Comparison of ENCODE assay signal across 23 mouse cellular contexts in the genomic region with DNA sequence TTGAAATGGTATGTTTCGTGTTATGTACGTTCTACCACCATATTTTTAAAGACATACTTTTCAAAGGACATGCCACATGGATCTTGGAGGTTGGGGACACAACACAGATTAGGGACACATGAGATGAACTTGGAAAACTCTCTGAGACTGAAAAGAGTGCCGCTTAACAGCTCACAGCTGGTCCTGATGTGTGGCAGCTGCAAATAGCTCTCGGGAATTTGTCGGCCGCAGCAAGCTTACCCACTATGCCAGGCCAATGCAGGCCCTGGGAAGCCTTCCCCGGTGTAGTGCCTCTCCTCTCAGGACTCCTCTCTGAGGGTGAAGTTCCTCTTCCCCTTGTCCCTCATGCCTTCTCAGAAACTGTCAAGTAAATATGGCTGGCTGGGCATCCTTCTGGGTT. TPM values are rescaled to one million over a fixed set of nuclear protein-coding genes. Genes with fewer than 3 reads are reported as not detected.
DNase-seq lines count a peak whose midpoint lies in the region; ATAC-seq and TF ChIP-seq lines count a peak whose summit lies in the region.
"Had no signal": no experiment of that assay in that cellular context is flagged by ENCODE, and none has a peak within 500 bp of the region (broad histone marks: within the 10 kb centered on the region; RNA-seq: fewer than 3 reads in every experiment).

No protein-coding gene starts in this region.

- H3K27ac ChIP-seq in heart, embryonic 15.5 days = 0 out of 2 replicates have a peak overlapping the region, but pooled peaks have one; percentile 3
- H3K27ac ChIP-seq in heart, embryonic 11.5 days (ENCODE audit: low read depth, low read length) = no peak overlapping the region
- H3K27ac ChIP-seq in lung, embryonic 14.5 days (ENCODE audit: low read depth) = peak overlapping the region; percentile 60
- H3K27ac ChIP-seq: embryonic facial prominence, embryonic 12.5 days; heart, adult 2 months; hindbrain, embryonic 10.5 days; hindbrain, postnatal 0 days; layer of hippocampus, adult 2 months; liver, embryonic 13.5 days; neural tube, embryonic 15.5 days had no signal

- ATAC-seq in heart, embryonic 15.5 days (replicated peaks; ENCODE audit: insufficient number of reproducible peaks, insufficient read depth, low FRiP score, low read depth) = no peak
- ATAC-seq in heart, embryonic 11.5 days (replicated peaks; ENCODE audit: insufficient number of reproducible peaks, low FRiP score, low TSS enrichment) = no peak
- ATAC-seq in lung, embryonic 14.5 days (ENCODE audit: insufficient read depth) = peak; percentile 44; the same call in 1 of the 2 replicates
- ATAC-seq: forebrain, embryonic 14.5 days; hindbrain, postnatal 0 days; intestine, embryonic 16.5 days had no signal

- WGBS in heart, embryonic 15.5 days = 55% methylated on average over 7 of the region's 7 CpGs
- WGBS in heart, embryonic 11.5 days (ENCODE audit: insufficient replicate concordance) = 65% methylated on average over 7 of the region's 7 CpGs
- 42% methylated on average over 7 of the region's 7 CpGs for WGBS in lung, embryonic 14.5 days

- H3K4me3 ChIP-seq in heart, embryonic 15.5 days = no peak overlapping the region
- H3K4me3 ChIP-seq in heart, embryonic 11.5 days (ENCODE audit: low read depth, low read length) = no peak overlapping the region
- no peak overlapping the region for H3K4me3 ChIP-seq in lung, embryonic 14.5 days (ENCODE audit: low read depth, low read length)
- H3K4me3 ChIP-seq: embryonic facial prominence, embryonic 12.5 days; heart, adult 2 months; hindbrain, embryonic 10.5 days; layer of hippocampus, adult 2 months; liver, embryonic 13.5 days; neural tube, embryonic 15.5 days had no signal

- peaks cover 36% of the 10 kb centered on the region for H3K4me1 ChIP-seq in heart, embryonic 15.5 days (replicated peaks)
- peaks cover 36% of the 10 kb centered on the region for H3K4me1 ChIP-seq in heart, embryonic 11.5 days (ENCODE audit: control insufficient read depth, insufficient read depth, low read length)
- 0 out of 2 replicates have a peak, but pooled peaks cover 5% of the 10 kb centered on the region for H3K4me1 ChIP-seq in lung, embryonic 14.5 days (ENCODE audit: insufficient read depth)
- H3K4me1 ChIP-seq: embryonic facial prominence, embryonic 12.5 days; neural tube, embryonic 15.5 days had no signal

- peak; percentile 18 to 21 for DNase-seq in B cell, adult 2 months
- DNase-seq in lung, embryonic 14.5 days = peak; percentile 82
- DNase-seq in lung, postnatal 25 days (ENCODE audit: low spot score) = peak; percentile 47
- no peak for DNase-seq in natural killer cell, adult 2 months (ENCODE audit: low spot score in 2 of 2)
- no peak for DNase-seq in frontal cortex, postnatal 36 days (ENCODE audit: low spot score in 2 of 2)
- DNase-seq: adrenal gland, adult 2 months; cerebellum, adult 11-12 months; cerebellum, postnatal 10 days; gastrocnemius, postnatal 14 days; heart, adult 2 months; layer of hippocampus, postnatal 36 days; liver, embryonic 13.5 days; thymus, postnatal 14 days had no signal

- no peaks in the 10 kb centered on the region for H3K27me3 ChIP-seq in heart, embryonic 15.5 days
- no peaks in the 10 kb centered on the region for H3K27me3 ChIP-seq in heart, embryonic 11.5 days (ENCODE audit: control insufficient read depth, insufficient read depth, low read length)
- no peaks in the 10 kb centered on the region for H3K27me3 ChIP-seq in lung, embryonic 14.5 days (ENCODE audit: insufficient read depth, low read length)
- H3K27me3 ChIP-seq: embryonic facial prominence, embryonic 12.5 days; liver, embryonic 13.5 days; neural tube, embryonic 15.5 days had no signal

- no peak for TF ChIP-seq CTCF in lung, embryonic 14.5 days (IDR thresholded peaks at IDR 0.05; ENCODE audit: low read depth)

- no peak overlapping the region for H3K4me2 ChIP-seq in heart, embryonic 15.5 days
- no peak overlapping the region for H3K4me2 ChIP-seq in heart, embryonic 11.5 days
- H3K4me2 ChIP-seq in lung, embryonic 14.5 days = no peak overlapping the region
- H3K4me2 ChIP-seq: embryonic facial prominence, embryonic 12.5 days; liver, embryonic 13.5 days; midbrain, embryonic 11.5 days; neural tube, embryonic 15.5 days had no signal

- H3K36me3 ChIP-seq in heart, embryonic 15.5 days = no peaks in the 10 kb centered on the region; the same call in 1 of the 2 replicates
- no peaks in the 10 kb centered on the region for H3K36me3 ChIP-seq in heart, embryonic 11.5 days (ENCODE audit: control insufficient read depth, insufficient read depth, low read length)
- no peaks in the 10 kb centered on the region for H3K36me3 ChIP-seq in lung, embryonic 14.5 days (ENCODE audit: insufficient read depth)
- H3K36me3 ChIP-seq: embryonic facial prominence, embryonic 12.5 days had no signal

- no peaks in the 10 kb centered on the region for H3K9me3 ChIP-seq in heart, embryonic 15.5 days (replicated peaks)
- no peaks in the 10 kb centered on the region for H3K9me3 ChIP-seq in heart, embryonic 11.5 days (replicated peaks; ENCODE audit: control insufficient read depth, low read length)
- no peaks in the 10 kb centered on the region for H3K9me3 ChIP-seq in lung, embryonic 14.5 days (ENCODE audit: low read depth, low read length)
- H3K9me3 ChIP-seq: embryonic facial prominence, embryonic 12.5 days; hindbrain, embryonic 10.5 days; liver, embryonic 13.5 days; neural tube, embryonic 15.5 days had no signal

- no peak overlapping the region for H3K9ac ChIP-seq in heart, embryonic 15.5 days
- H3K9ac ChIP-seq in heart, embryonic 11.5 days (ENCODE audit: low read depth, low read length) = no peak overlapping the region
- H3K9ac ChIP-seq in lung, embryonic 14.5 days = no peak overlapping the region
- H3K9ac ChIP-seq: embryonic facial prominence, embryonic 12.5 days; neural tube, embryonic 15.5 days had no signal

RNA-seq across cellular contexts. Expression of gene Otub2, which starts 8.3 kb away (rescaled TPM):
- 9.9 and 11.2 TPM in 2 replicates for polyA plus RNA-seq in heart, embryonic 15.5 days (2015; fragmentation: Nextera tagmentation; extraction: Ambion mirVana)
- 20.1 and 24.3 TPM in 2 replicates for polyA plus RNA-seq in heart, embryonic 11.5 days (2014; fragmentation: Nextera tagmentation; extraction: Ambion mirVana)
- polyA plus RNA-seq in lung, embryonic 14.5 days (2014; fragmentation: Nextera tagmentation; extraction: Ambion mirVana) = 8.3 and 8.5 TPM in 2 replicates

RNA-seq across cellular contexts. Expression of gene 9330161L09Rik, which starts 10.9 kb away (rescaled TPM):
- polyA plus RNA-seq in heart, embryonic 15.5 days (2015; fragmentation: Nextera tagmentation; extraction: Ambion mirVana) = 0.19 and 0.42 TPM in 2 replicates
- polyA plus RNA-seq in heart, embryonic 11.5 days (2014; fragmentation: Nextera tagmentation; extraction: Ambion mirVana) = 0.52 and 0.53 TPM in 2 replicates
- 0.51 and 0.62 TPM in 2 replicates for polyA plus RNA-seq in lung, embryonic 14.5 days (2014; fragmentation: Nextera tagmentation; extraction: Ambion mirVana)
- polyA plus RNA-seq: hindbrain, embryonic 10.5 days; liver, embryonic 13.5 days had no signal

RNA-seq across cellular contexts. Expression of gene Ddx24, which starts 28.9 kb away (rescaled TPM):
- 56.9 and 79.8 TPM in 2 replicates for polyA plus RNA-seq in heart, embryonic 15.5 days (2015; fragmentation: Nextera tagmentation; extraction: Ambion mirVana)
- polyA plus RNA-seq in heart, embryonic 11.5 days (2014; fragmentation: Nextera tagmentation; extraction: Ambion mirVana) = 72.5 and 74.2 TPM in 2 replicates
- polyA plus RNA-seq in lung, embryonic 14.5 days (2014; fragmentation: Nextera tagmentation; extraction: Ambion mirVana) = 78.6 and 89.0 TPM in 2 replicates

RNA-seq across cellular contexts. Expression of gene Ifi27, which starts 37.3 kb away (rescaled TPM):
- 38.0 and 54.9 TPM in 2 replicates for polyA plus RNA-seq in heart, embryonic 15.5 days (2015; fragmentation: Nextera tagmentation; extraction: Ambion mirVana)
- polyA plus RNA-seq in heart, embryonic 11.5 days (2014; fragmentation: Nextera tagmentation; extraction: Ambion mirVana) = 11.5 and 12.1 TPM in 2 replicates
- 30.9 and 35.1 TPM in 2 replicates for polyA plus RNA-seq in lung, embryonic 14.5 days (2014; fragmentation: Nextera tagmentation; extraction: Ambion mirVana)

RNA-seq across cellular contexts. Expression of gene Asb2, which starts 41.0 kb away (rescaled TPM):
- polyA plus RNA-seq in heart, embryonic 15.5 days (2015; fragmentation: Nextera tagmentation; extraction: Ambion mirVana) = 194 and 219 TPM in 2 replicates
- polyA plus RNA-seq in heart, embryonic 11.5 days (2014; fragmentation: Nextera tagmentation; extraction: Ambion mirVana) = 225 and 236 TPM in 2 replicates
- polyA plus RNA-seq in lung, embryonic 14.5 days (2014; fragmentation: Nextera tagmentation; extraction: Ambion mirVana) = 4.5 and 7.8 TPM in 2 replicates

Comparison
In these comparisons a context has a peak if more than half of its experiments do, and no peak if none do; other contexts are left out.
1. DNase-seq: peak in B cell, adult 2 months (2 of 2), lung, embryonic 14.5 days (single experiment) and lung, postnatal 25 days (single experiment); none in natural killer cell, adult 2 months (0 of 2) and frontal cortex, postnatal 36 days (0 of 2).